Mouse (Mus musculus) ES-E14 (cell line): ENCODE results near the gene Hif1an.

Experiments
- CHD2 ChIP-seq: IDR thresholded peaks from 2 replicates; pipeline ENCODE4 v1.6.1; 2014; ENCODE audit warnings: mild to moderate bottlenecking, low read depth, low read length, inconsistent platforms
- HCFC1 ChIP-seq: IDR thresholded peaks from 2 replicates; pipeline ENCODE4 v1.6.1; 2012; ENCODE audit warnings: low read length, inconsistent platforms, borderline replicate concordance; ENCODE audit not compliant: insufficient read depth
- MAFK ChIP-seq: IDR thresholded peaks from 2 replicates; pipeline ENCODE4 v1.6.1; 2014; ENCODE audit warnings: mild to moderate bottlenecking, low read depth, low read length, inconsistent platforms; ENCODE audit not compliant: insufficient read depth
- ZC3H11A ChIP-seq: IDR thresholded peaks from 2 replicates; pipeline ENCODE4 v1.6.1; 2012; ENCODE audit warnings: low read depth, mild to moderate bottlenecking, inconsistent platforms, low read length, borderline replicate concordance

DNA sequence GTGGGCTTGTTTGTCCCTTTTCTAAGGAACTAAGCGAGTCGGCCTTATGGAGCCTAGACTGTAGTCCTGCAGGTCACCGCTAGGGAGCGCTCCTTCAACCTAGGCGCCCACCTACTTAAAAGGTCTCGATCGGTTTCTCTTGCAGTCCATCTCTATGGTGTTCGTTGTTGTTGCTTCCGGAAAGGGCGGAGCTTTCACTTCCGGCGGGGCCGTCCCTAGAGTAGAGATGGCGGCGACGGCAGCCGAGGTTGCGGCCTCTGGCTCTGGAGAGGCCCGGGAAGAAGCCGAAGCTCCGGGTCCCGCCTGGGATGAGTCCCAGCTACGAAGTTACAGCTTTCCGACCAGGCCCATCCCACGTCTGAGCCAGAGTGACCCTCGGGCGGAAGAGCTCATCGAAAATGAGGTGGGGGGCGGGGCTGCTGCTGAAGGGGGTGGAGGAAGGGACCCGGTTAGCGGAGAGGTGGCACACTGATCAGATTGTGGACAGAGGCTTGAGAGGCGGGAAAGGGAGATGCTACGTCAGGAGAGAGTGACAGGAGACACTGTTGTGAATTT, at the start of gene Hif1an:
- TF ChIP-seq CHD2 (no peak), ZC3H11A (no peak), MAFK (no peak), HCFC1 (peak; percentile 75)
